Comparison of ENCODE assay signal across 20 mouse cellular contexts in genomic region chr5:48005533-48005932, GRCm38 (mm10). TPM values are rescaled to one million over a fixed set of nuclear protein-coding genes. Genes with fewer than 3 reads are reported as not detected.
DNase-seq lines count a peak whose midpoint lies in the region; ATAC-seq lines count a peak whose summit lies in the region.
"Had no signal": no experiment of that assay in that cellular context is flagged by ENCODE, and none has a peak within 500 bp of the region (broad histone marks: within the 10 kb centered on the region; RNA-seq: fewer than 3 reads in every experiment).

No protein-coding gene starts in this region.

- 32% methylated on average over 9 of the region's 9 CpGs for WGBS in forebrain, embryonic 13.5 days
- 35% methylated on average over 9 of the region's 9 CpGs for WGBS in forebrain, embryonic 16.5 days
- WGBS in hindbrain, embryonic 16.5 days: 36% methylated on average over 9 of the region's 9 CpGs
- 29% methylated on average over 9 of the region's 9 CpGs for WGBS in midbrain, embryonic 16.5 days

- H3K27ac ChIP-seq in forebrain, embryonic 13.5 days: no peak overlapping the region
- H3K27ac ChIP-seq in forebrain, embryonic 16.5 days (ENCODE audit: low read length): no peak overlapping the region
- H3K27ac ChIP-seq in hindbrain, embryonic 16.5 days (ENCODE audit: low read depth, low read length): no peak overlapping the region
- no peak overlapping the region for H3K27ac ChIP-seq in midbrain, embryonic 16.5 days (ENCODE audit: low read length)
- H3K27ac ChIP-seq: heart, embryonic 15.5 days; hindbrain, embryonic 15.5 days; liver, embryonic 15.5 days had no signal

- H3K9ac ChIP-seq in forebrain, embryonic 13.5 days: no peak overlapping the region
- no peak overlapping the region for H3K9ac ChIP-seq in forebrain, embryonic 16.5 days (replicated peaks; ENCODE audit: low read depth, low read length)
- no peak overlapping the region for H3K9ac ChIP-seq in hindbrain, embryonic 16.5 days (ENCODE audit: low read depth, low read length)
- H3K9ac ChIP-seq in midbrain, embryonic 16.5 days (ENCODE audit: low read depth, low read length): no peak overlapping the region
- H3K9ac ChIP-seq: heart, embryonic 15.5 days; hindbrain, embryonic 15.5 days; liver, embryonic 15.5 days had no signal

- peak; percentile 62 for DNase-seq in embryo, embryonic 10.5 days (ENCODE audit: low spot score)
- DNase-seq in heart, postnatal 10 days: no peak
- no peak for DNase-seq in kidney, postnatal 36 days
- DNase-seq in T-cell, adult 2 months (ENCODE audit: low spot score): no peak
- DNase-seq: adrenal gland, postnatal 14 days; cerebellum, adult 2 months; heart, adult 18-20 months; kidney, adult 18-20 months; kidney, postnatal 10 days; right cerebral cortex, postnatal 4 days had no signal

- intact Hi-C loops in heart, postnatal 10 days (cut with DNase I): no loop called here

- H3K9me3 ChIP-seq in forebrain, embryonic 13.5 days (replicated peaks): no peaks in the 10 kb centered on the region
- H3K9me3 ChIP-seq in forebrain, embryonic 16.5 days (ENCODE audit: control insufficient read depth, low read length): no peaks in the 10 kb centered on the region
- H3K9me3 ChIP-seq in hindbrain, embryonic 16.5 days (ENCODE audit: control insufficient read depth, low read length): no peaks in the 10 kb centered on the region
- H3K9me3 ChIP-seq in midbrain, embryonic 16.5 days (replicated peaks; ENCODE audit: control insufficient read depth, low read length, poor library complexity, severe bottlenecking): no peaks in the 10 kb centered on the region
- H3K9me3 ChIP-seq: heart, embryonic 15.5 days; hindbrain, embryonic 15.5 days; liver, embryonic 15.5 days; megakaryocyte, embryonic 14.5 days had no signal

- H3K4me3 ChIP-seq in forebrain, embryonic 13.5 days: no peak overlapping the region
- no peak overlapping the region for H3K4me3 ChIP-seq in forebrain, embryonic 16.5 days (replicated peaks; ENCODE audit: low read length)
- no peak overlapping the region for H3K4me3 ChIP-seq in hindbrain, embryonic 16.5 days (ENCODE audit: low read length)
- no peak overlapping the region for H3K4me3 ChIP-seq in midbrain, embryonic 16.5 days (ENCODE audit: low read depth, low read length)
- H3K4me3 ChIP-seq: heart, embryonic 15.5 days; hindbrain, embryonic 15.5 days; liver, embryonic 15.5 days; megakaryocyte, embryonic 14.5 days had no signal

- H3K36me3 ChIP-seq in forebrain, embryonic 13.5 days (ENCODE audit: poor library complexity, severe bottlenecking): no peaks in the 10 kb centered on the region
- no peaks in the 10 kb centered on the region for H3K36me3 ChIP-seq in forebrain, embryonic 16.5 days (ENCODE audit: control insufficient read depth, insufficient read depth)
- no peaks in the 10 kb centered on the region for H3K36me3 ChIP-seq in hindbrain, embryonic 16.5 days (ENCODE audit: control insufficient read depth, insufficient read depth, low read length)
- H3K36me3 ChIP-seq in midbrain, embryonic 16.5 days (ENCODE audit: control insufficient read depth, insufficient read depth, low read length): no peaks in the 10 kb centered on the region
- H3K36me3 ChIP-seq: heart, embryonic 15.5 days; hindbrain, embryonic 15.5 days; liver, embryonic 15.5 days had no signal

- peak; percentile 19; the same call in 1 of the 2 replicates for ATAC-seq in forebrain, embryonic 13.5 days
- ATAC-seq in forebrain, embryonic 16.5 days: no peak
- peak; percentile 48; the same call in 1 of the 2 replicates for ATAC-seq in hindbrain, embryonic 16.5 days
- ATAC-seq in midbrain, embryonic 16.5 days: peak; percentile 80
- ATAC-seq: activated CD4-positive, CD25-positive, alpha-beta regulatory T cell, adult 4 months; lung, postnatal 0 days had no signal

- H3K4me2 ChIP-seq in forebrain, embryonic 13.5 days: no peak overlapping the region
- H3K4me2 ChIP-seq in forebrain, embryonic 16.5 days (ENCODE audit: low read length): no peak overlapping the region
- H3K4me2 ChIP-seq in hindbrain, embryonic 16.5 days (ENCODE audit: low read length): no peak overlapping the region
- H3K4me2 ChIP-seq in midbrain, embryonic 16.5 days (ENCODE audit: low read length): no peak overlapping the region
- H3K4me2 ChIP-seq: heart, embryonic 15.5 days; hindbrain, embryonic 15.5 days; liver, embryonic 15.5 days had no signal

- no peaks in the 10 kb centered on the region for H3K27me3 ChIP-seq in forebrain, embryonic 13.5 days
- no peaks in the 10 kb centered on the region for H3K27me3 ChIP-seq in forebrain, embryonic 16.5 days (replicated peaks; ENCODE audit: control insufficient read depth, insufficient read depth, low read length)
- H3K27me3 ChIP-seq in hindbrain, embryonic 16.5 days (replicated peaks; ENCODE audit: control insufficient read depth, insufficient read depth, low read length): no peaks in the 10 kb centered on the region
- H3K27me3 ChIP-seq in midbrain, embryonic 16.5 days (ENCODE audit: control insufficient read depth, insufficient read depth, low read depth, low read length): no peaks in the 10 kb centered on the region
- H3K27me3 ChIP-seq: heart, embryonic 15.5 days; hindbrain, embryonic 15.5 days; liver, embryonic 15.5 days; megakaryocyte, embryonic 14.5 days had no signal

- peaks cover 8% of the 10 kb centered on the region; the same call in 1 of the 2 replicates for H3K4me1 ChIP-seq in forebrain, embryonic 13.5 days
- peaks cover 3% of the 10 kb centered on the region; the same call in 1 of the 2 replicates for H3K4me1 ChIP-seq in forebrain, embryonic 16.5 days (replicated peaks; ENCODE audit: control insufficient read depth, insufficient read depth, low read length)
- H3K4me1 ChIP-seq in hindbrain, embryonic 16.5 days (ENCODE audit: control insufficient read depth, insufficient read depth, low read depth, low read length): no peaks in the 10 kb centered on the region
- H3K4me1 ChIP-seq in midbrain, embryonic 16.5 days (ENCODE audit: control insufficient read depth, insufficient read depth, low read length): peaks cover 5% of the 10 kb centered on the region
- H3K4me1 ChIP-seq: heart, embryonic 15.5 days; hindbrain, embryonic 15.5 days; liver, embryonic 15.5 days; megakaryocyte, embryonic 14.5 days had no signal

RNA-seq across cellular contexts. Expression of gene Slit2, which starts 22.6 kb away (rescaled TPM):
- 16.9 and 21.7 TPM in 2 replicates for polyA plus RNA-seq in forebrain, embryonic 13.5 days (2015; fragmentation: Nextera tagmentation; extraction: Ambion mirVana)
- 10.3 and 13.5 TPM in 2 replicates for polyA plus RNA-seq in forebrain, embryonic 16.5 days (2015; fragmentation: Nextera tagmentation; extraction: Ambion mirVana)
- polyA plus RNA-seq in hindbrain, embryonic 16.5 days (2015; fragmentation: Nextera tagmentation; extraction: Ambion mirVana): 17.8 and 21.9 TPM in 2 replicates
- polyA plus RNA-seq in midbrain, embryonic 16.5 days (2015; fragmentation: Nextera tagmentation; extraction: Ambion mirVana): 17.5 and 24.9 TPM in 2 replicates
- total RNA-seq in heart, postnatal 10 days (2021): 1 to 10 TPM; 8.9 to 9.4 TPM
